Mouse (Mus musculus) testis, adult 2 months (tissue): ENCODE measurements at regions not wholly inside any gene's neighbourhood (a gene's known extent, or its start where the extent isn't known, plus 50 kb on each side); places are given as distances from the start of the nearest gene placed in this dataset.

Source experiments
- CTCF ChIP-seq: fragments of 200-500 bp; IDR thresholded peaks from 2 replicates; pipeline ENCODE4 v1.5.1; 2012; ENCODE audit warnings: low read depth, mild to moderate bottlenecking, inconsistent platforms, low read length, moderate library complexity; ENCODE audit not compliant: control insufficient read depth, insufficient read depth, insufficient replicate concordance
- POLR2A ChIP-seq: fragments of 200-500 bp; IDR thresholded peaks from 2 replicates; pipeline ENCODE4 v1.6.1; 2012; ENCODE audit warnings: low read depth, mild to moderate bottlenecking, inconsistent platforms, low read length, moderate library complexity; ENCODE audit not compliant: control insufficient read depth

GRCm38 (mm10) chr19:36263923-36264322 is 84.2 kb upstream of the Pcgf5 start:
- TF ChIP-seq CTCF (no peak), POLR2A (no peak)
